Mouse (Mus musculus): ENCODE results near the gene Nfix. TPM values are rescaled to one million over a fixed set of nuclear protein-coding genes. Genes with fewer than 3 reads are reported as not detected.

Gene Nfix
- polyA plus RNA-seq, 1 experiment: 1.2 TPM

DNA sequence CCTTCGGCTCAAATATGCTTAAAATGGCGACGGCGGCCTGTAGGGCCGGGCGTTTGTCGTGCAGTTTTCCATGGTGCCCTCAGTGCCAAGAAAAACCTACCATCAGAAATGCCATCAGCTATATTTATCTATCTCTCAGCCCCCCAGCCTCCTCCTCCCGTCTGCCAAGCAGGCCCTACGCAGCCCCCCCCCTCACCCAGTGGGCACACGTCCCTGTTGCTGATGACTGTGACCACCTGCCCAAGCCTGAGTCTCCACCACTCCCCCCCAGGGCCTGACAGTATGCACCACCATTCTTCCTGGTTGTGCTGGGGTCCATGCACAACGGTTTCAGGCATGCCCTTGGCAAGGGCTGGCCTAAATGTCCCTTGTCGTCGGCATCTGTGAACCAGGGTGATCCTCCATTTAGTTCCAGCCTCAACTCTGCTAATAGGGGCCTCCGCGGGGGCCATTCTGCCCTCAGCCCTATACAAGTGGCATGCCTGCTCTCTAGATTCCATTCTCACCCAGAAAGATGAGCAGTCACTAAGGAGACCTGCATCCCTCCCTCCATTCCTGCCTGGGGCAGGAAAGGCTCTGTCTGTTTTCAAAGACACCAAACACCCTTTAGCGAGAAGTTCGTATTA is 35.2 kb downstream of the Nfix start:
- no peaks in the 10 kb centered on the region; the same call in 1 of the 2 replicates for H3K27me3 ChIP-seq (ENCODE audit: control insufficient read depth, insufficient read depth, low read length, poor library complexity, severe bottlenecking)
- no peak overlapping the region for H3K4me3 ChIP-seq (ENCODE audit: low read depth, low read length)
- no peaks in the 10 kb centered on the region for H3K9me3 ChIP-seq (replicated peaks; ENCODE audit: control insufficient read depth, insufficient read depth, low read length, poor library complexity, severe bottlenecking)
- H3K36me3 ChIP-seq (ENCODE audit: control insufficient read depth, insufficient read depth, low read length, poor library complexity, severe bottlenecking): no peaks in the 10 kb centered on the region
- no peak for TF ChIP-seq EP300 (IDR thresholded peaks at IDR 0.05; ENCODE audit: insufficient read depth, low read depth, low read length)
- TF ChIP-seq CTCF (IDR thresholded peaks at IDR 0.05; ENCODE audit: low read depth, low read length): no peak
- TF ChIP-seq POLR2A (IDR thresholded peaks at IDR 0.05; ENCODE audit: insufficient read depth, low read length): no peak
- no peak overlapping the region for H3K27ac ChIP-seq (ENCODE audit: insufficient read depth, low read length)
- no peaks in the 10 kb centered on the region for H3K4me1 ChIP-seq (ENCODE audit: control insufficient read depth, insufficient read depth, low read length)
- no peak overlapping the region for H3K9ac ChIP-seq (ENCODE audit: low read depth, poor library complexity, severe bottlenecking)

DNA sequence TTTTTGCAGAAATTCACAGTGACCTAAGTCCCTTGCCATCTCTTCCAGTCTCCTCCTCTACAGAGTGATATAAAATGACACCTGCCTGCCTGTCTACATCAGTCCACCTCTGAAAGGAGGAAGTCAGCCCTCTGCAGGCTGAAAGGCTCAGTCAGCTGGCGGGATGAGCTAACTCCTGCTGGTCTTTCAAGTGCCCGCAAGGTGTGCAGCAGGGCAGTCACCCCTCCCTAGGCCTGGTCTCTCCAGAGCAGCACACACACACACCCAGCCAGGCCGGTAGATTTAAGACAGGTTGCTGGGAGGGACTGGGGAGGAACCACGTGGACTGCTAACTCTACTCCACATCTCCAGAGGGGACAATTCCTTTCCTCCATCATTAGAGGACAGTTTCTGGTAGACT is 36.0 kb downstream of the Nfix start:
- no peaks in the 10 kb centered on the region for H3K36me3 ChIP-seq (ENCODE audit: control insufficient read depth, insufficient read depth, low read length, poor library complexity, severe bottlenecking)
- TF ChIP-seq CTCF (IDR thresholded peaks at IDR 0.05; ENCODE audit: low read depth, low read length) (no peak), POLR2A (IDR thresholded peaks at IDR 0.05; ENCODE audit: insufficient read depth, low read length) (no peak), EP300 (IDR thresholded peaks at IDR 0.05; ENCODE audit: insufficient read depth, low read depth, low read length) (no peak)
- no peak overlapping the region for H3K4me3 ChIP-seq (ENCODE audit: low read depth, low read length)
- no peaks in the 10 kb centered on the region; the same call in 1 of the 2 replicates for H3K27me3 ChIP-seq (ENCODE audit: control insufficient read depth, insufficient read depth, low read length, poor library complexity, severe bottlenecking)
- H3K27ac ChIP-seq (ENCODE audit: insufficient read depth, low read length): no peak overlapping the region
- no peaks in the 10 kb centered on the region for H3K9me3 ChIP-seq (replicated peaks; ENCODE audit: control insufficient read depth, insufficient read depth, low read length, poor library complexity, severe bottlenecking)
- no peak overlapping the region for H3K9ac ChIP-seq (ENCODE audit: low read depth, poor library complexity, severe bottlenecking)
- H3K4me1 ChIP-seq (ENCODE audit: control insufficient read depth, insufficient read depth, low read length): no peaks in the 10 kb centered on the region

DNA sequence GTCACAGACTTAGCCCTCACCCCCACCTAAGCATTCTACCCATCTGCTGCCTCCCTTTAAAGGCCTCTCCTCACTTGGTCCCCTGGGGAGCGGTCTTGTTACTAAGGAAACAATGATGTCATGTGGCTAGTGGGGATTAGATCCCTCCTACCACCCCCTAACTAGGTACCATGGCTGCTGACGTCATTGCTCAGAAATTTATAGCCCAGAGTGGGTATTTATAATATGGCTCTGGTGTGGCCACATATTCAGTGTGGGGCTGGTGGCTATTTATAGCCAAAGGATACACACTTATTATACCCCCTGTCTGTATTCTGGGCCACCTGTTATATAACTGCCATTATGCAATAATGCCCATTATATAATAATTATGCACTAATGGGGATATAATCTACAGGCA is 39.2 kb downstream of the Nfix start:
- no peak overlapping the region for H3K9ac ChIP-seq (ENCODE audit: low read depth, poor library complexity, severe bottlenecking)
- H3K4me3 ChIP-seq (ENCODE audit: low read depth, low read length): no peak overlapping the region
- H3K9me3 ChIP-seq (replicated peaks; ENCODE audit: control insufficient read depth, insufficient read depth, low read length, poor library complexity, severe bottlenecking): no peaks in the 10 kb centered on the region
- TF ChIP-seq CTCF (IDR thresholded peaks at IDR 0.05; ENCODE audit: low read depth, low read length) (no peak), POLR2A (IDR thresholded peaks at IDR 0.05; ENCODE audit: insufficient read depth, low read length) (no peak), EP300 (IDR thresholded peaks at IDR 0.05; ENCODE audit: insufficient read depth, low read depth, low read length) (no peak)
- no peaks in the 10 kb centered on the region for H3K36me3 ChIP-seq (ENCODE audit: control insufficient read depth, insufficient read depth, low read length, poor library complexity, severe bottlenecking)
- H3K4me1 ChIP-seq (ENCODE audit: control insufficient read depth, insufficient read depth, low read length): no peaks in the 10 kb centered on the region
- H3K27ac ChIP-seq (ENCODE audit: insufficient read depth, low read length): no peak overlapping the region
- H3K27me3 ChIP-seq (ENCODE audit: control insufficient read depth, insufficient read depth, low read length, poor library complexity, severe bottlenecking): no peaks in the 10 kb centered on the region

DNA sequence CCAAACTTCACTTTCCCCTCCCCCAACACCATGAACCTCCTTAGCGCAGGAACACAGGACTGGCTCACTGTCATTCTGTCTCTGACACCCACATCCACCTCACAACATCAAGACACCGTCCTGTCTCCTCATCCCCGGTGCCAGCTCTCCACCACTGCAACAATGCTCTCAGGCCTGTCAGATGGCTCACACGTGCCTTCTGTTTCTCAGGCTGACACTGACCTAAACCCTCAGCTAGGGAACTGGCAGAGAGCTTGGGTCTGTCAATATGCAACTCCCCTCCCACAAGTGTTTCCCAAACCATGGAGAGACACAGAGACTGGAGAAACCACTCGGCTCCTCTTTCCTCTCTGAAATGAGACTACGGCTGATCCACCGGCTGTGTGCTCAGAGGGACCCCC is 39.7 kb downstream of the Nfix start:
- Histone ChIP-seq H3K27ac (ENCODE audit: insufficient read depth, low read length) (no peak overlapping the region), H3K36me3 (ENCODE audit: control insufficient read depth, insufficient read depth, low read length, poor library complexity, severe bottlenecking) (no peaks in the 10 kb centered on the region), H3K9ac (ENCODE audit: low read depth, poor library complexity, severe bottlenecking) (no peak overlapping the region), H3K27me3 (ENCODE audit: control insufficient read depth, insufficient read depth, low read length, poor library complexity, severe bottlenecking) (no peaks in the 10 kb centered on the region), H3K4me1 (ENCODE audit: control insufficient read depth, insufficient read depth, low read length) (no peaks in the 10 kb centered on the region), H3K4me3 (ENCODE audit: low read depth, low read length) (no peak overlapping the region), H3K9me3 (replicated peaks; ENCODE audit: control insufficient read depth, insufficient read depth, low read length, poor library complexity, severe bottlenecking) (no peaks in the 10 kb centered on the region)
- no peak for TF ChIP-seq POLR2A (IDR thresholded peaks at IDR 0.05; ENCODE audit: insufficient read depth, low read length)
- TF ChIP-seq EP300 (IDR thresholded peaks at IDR 0.05; ENCODE audit: insufficient read depth, low read depth, low read length): no peak
- TF ChIP-seq CTCF (IDR thresholded peaks at IDR 0.05; ENCODE audit: low read depth, low read length): no peak

DNA sequence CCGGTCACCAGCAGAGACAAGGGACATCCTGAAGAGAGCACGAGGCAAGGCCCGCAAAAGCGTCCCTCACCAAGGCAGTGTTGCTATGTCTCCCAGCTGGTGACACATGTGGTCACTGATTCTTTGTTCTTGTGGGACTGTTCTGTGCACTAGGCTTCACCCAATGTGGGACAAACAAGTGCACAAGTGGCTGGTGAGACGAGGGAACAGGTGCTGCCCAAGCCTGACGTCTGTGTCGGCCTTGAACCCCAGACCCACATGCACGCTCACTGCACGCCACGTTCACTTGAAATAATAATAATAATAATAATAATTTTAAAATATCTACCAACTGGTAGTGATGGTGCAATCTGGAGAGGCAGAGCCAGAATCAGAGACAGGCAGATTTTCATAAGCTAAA is 40.4 kb downstream of the Nfix start:
- no peaks in the 10 kb centered on the region for H3K4me1 ChIP-seq (ENCODE audit: control insufficient read depth, insufficient read depth, low read length)
- H3K27ac ChIP-seq (ENCODE audit: insufficient read depth, low read length): no peak overlapping the region
- no peaks in the 10 kb centered on the region for H3K27me3 ChIP-seq (ENCODE audit: control insufficient read depth, insufficient read depth, low read length, poor library complexity, severe bottlenecking)
- H3K4me3 ChIP-seq (ENCODE audit: low read depth, low read length): no peak overlapping the region
- no peak for TF ChIP-seq EP300 (IDR thresholded peaks at IDR 0.05; ENCODE audit: insufficient read depth, low read depth, low read length)
- no peak for TF ChIP-seq POLR2A (IDR thresholded peaks at IDR 0.05; ENCODE audit: insufficient read depth, low read length)
- no peak for TF ChIP-seq CTCF (IDR thresholded peaks at IDR 0.05; ENCODE audit: low read depth, low read length)
- no peaks in the 10 kb centered on the region for H3K9me3 ChIP-seq (replicated peaks; ENCODE audit: control insufficient read depth, insufficient read depth, low read length, poor library complexity, severe bottlenecking)
- no peak overlapping the region for H3K9ac ChIP-seq (ENCODE audit: low read depth, poor library complexity, severe bottlenecking)
- no peaks in the 10 kb centered on the region for H3K36me3 ChIP-seq (ENCODE audit: control insufficient read depth, insufficient read depth, low read length, poor library complexity, severe bottlenecking)

DNA sequence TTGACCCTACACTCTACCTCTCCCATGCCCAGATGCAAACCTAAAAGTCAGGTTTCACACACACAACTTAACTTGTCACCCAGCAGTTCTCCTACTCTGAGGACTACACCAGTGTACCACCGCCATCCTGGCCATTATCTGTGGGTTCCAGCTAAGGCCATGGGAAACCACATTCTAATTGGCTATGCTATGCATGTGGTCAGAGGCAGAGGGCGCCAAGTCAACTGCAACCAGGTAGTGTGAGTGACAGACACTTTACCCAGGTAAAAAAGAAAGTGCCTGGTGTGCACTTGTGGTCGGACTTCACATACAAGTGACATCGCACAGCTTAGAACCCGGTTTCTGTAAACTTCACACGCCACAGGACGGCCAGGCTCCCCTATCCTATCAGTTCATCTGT is 41.0 kb downstream of the Nfix start:
- TF ChIP-seq POLR2A (IDR thresholded peaks at IDR 0.05; ENCODE audit: insufficient read depth, low read length) (no peak), EP300 (IDR thresholded peaks at IDR 0.05; ENCODE audit: insufficient read depth, low read depth, low read length) (no peak), CTCF (IDR thresholded peaks at IDR 0.05; ENCODE audit: low read depth, low read length) (peak; percentile 63)
- H3K27ac ChIP-seq (ENCODE audit: insufficient read depth, low read length): no peak overlapping the region
- H3K4me1 ChIP-seq (ENCODE audit: control insufficient read depth, insufficient read depth, low read length): no peaks in the 10 kb centered on the region
- no peaks in the 10 kb centered on the region for H3K27me3 ChIP-seq (ENCODE audit: control insufficient read depth, insufficient read depth, low read length, poor library complexity, severe bottlenecking)
- no peak overlapping the region for H3K4me3 ChIP-seq (ENCODE audit: low read depth, low read length)
- H3K9ac ChIP-seq (ENCODE audit: low read depth, poor library complexity, severe bottlenecking): no peak overlapping the region
- no peaks in the 10 kb centered on the region for H3K36me3 ChIP-seq (ENCODE audit: control insufficient read depth, insufficient read depth, low read length, poor library complexity, severe bottlenecking)
- H3K9me3 ChIP-seq (replicated peaks; ENCODE audit: control insufficient read depth, insufficient read depth, low read length, poor library complexity, severe bottlenecking): no peaks in the 10 kb centered on the region

Data from ES-Bruce4 (cell line).